Mouse (Mus musculus): ENCODE results near the gene Myof. TPM values are rescaled to one million over a fixed set of nuclear protein-coding genes. Genes with fewer than 3 reads are reported as not detected.

The Myof gene
- polyA plus RNA-seq (2021): 467 TPM

- in situ Hi-C loops (cut with MboI; ENCODE audit: low pct_unique_long_range_greater_than_20kb): loop anchor here (5.0 to 10.0 kb wide), 2 partner anchors 36 to 469 kb away; no protein-coding TSS in a partner anchor
- peak; percentile 46 for ATAC-seq
Observed at GRCm38 (mm10) chr19:38043281-38043981, at the start of gene Myof. Myof (minus strand) TSS chr19:38043577.

GRCm38 (mm10) chr19:38091512-38091985 is 48.2 kb upstream of the Myof start:
- in situ Hi-C loops (cut with MboI; ENCODE audit: low pct_unique_long_range_greater_than_20kb): no loop called here
- no peak for TF ChIP-seq CTCF (IDR thresholded peaks at IDR 0.05)
- CTCF ChIA-PET: no interaction called here
- peaks cover 67% of the 10 kb centered on the region for H3K27me3 ChIP-seq
- no peak for ATAC-seq
- DNase-seq (ENCODE audit: low read depth, low spot score): no peak
- POLR2A ChIA-PET: no interaction called here

More at GRCm38 (mm10) chr19:38043281-38043981, at the start of gene Myof:
- TF ChIP-seq CTCF (IDR thresholded peaks at IDR 0.05): peak; percentile 58
- POLR2A ChIA-PET: interaction anchor here (0.6 to 2.0 kb wide), 5 partner anchors 13 to 134 kb away, joined by 3 to 12 read pairs (median 6); no protein-coding TSS in a partner anchor
- no peak for DNase-seq (ENCODE audit: low read depth, low spot score)
- H3K27me3 ChIP-seq: no peaks in the 10 kb centered on the region
- CTCF ChIA-PET: interaction anchor here (1.3 to 1.9 kb wide), 4 partner anchors 11 to 88 kb away, joined by 3 to 16 read pairs (median 4); partner anchors contain the start of gene Cep55

GRCm38 (mm10) chr19:38089358-38089757 is 46.0 kb upstream of the Myof start:
- in situ Hi-C loops (cut with MboI; ENCODE audit: low pct_unique_long_range_greater_than_20kb): loop anchor here (10.0 kb wide), 1 partner anchor 115 kb away; no protein-coding TSS in a partner anchor
- TF ChIP-seq CTCF (IDR thresholded peaks at IDR 0.05): no peak
- no peak for DNase-seq (ENCODE audit: low read depth, low spot score)
- H3K27me3 ChIP-seq: peaks cover 63% of the 10 kb centered on the region
- ChIA-PET CTCF (no interaction called here), POLR2A (no interaction called here)
- ATAC-seq: no peak

GRCm38 (mm10) chr19:38086948-38087551 is 43.7 kb upstream of the Myof start:
- DNase-seq (ENCODE audit: low read depth, low spot score): no peak
- in situ Hi-C loops (cut with MboI; ENCODE audit: low pct_unique_long_range_greater_than_20kb): loop anchor here (10.0 kb wide), 1 partner anchor 118 kb away; no protein-coding TSS in a partner anchor
- peaks cover 64% of the 10 kb centered on the region for H3K27me3 ChIP-seq
- peak; percentile 80 for ATAC-seq
- TF ChIP-seq CTCF (IDR thresholded peaks at IDR 0.05): peak; percentile 76
- CTCF ChIA-PET: interaction anchor here (0.8 kb wide), 1 partner anchor 167 kb away, joined by 3 read pairs; no protein-coding TSS in a partner anchor
- POLR2A ChIA-PET: no interaction called here

- ATAC-seq (no peak), DNase-seq (ENCODE audit: low read depth, low spot score) (no peak)
- in situ Hi-C loops (cut with MboI; ENCODE audit: low pct_unique_long_range_greater_than_20kb): loop anchor here (10.0 kb wide), 1 partner anchor 119 kb away; no protein-coding TSS in a partner anchor
- no peak for TF ChIP-seq CTCF (IDR thresholded peaks at IDR 0.05)
- CTCF ChIA-PET: no interaction called here
- POLR2A ChIA-PET: no interaction called here
- peaks cover 58% of the 10 kb centered on the region for H3K27me3 ChIP-seq
Observed at GRCm38 (mm10) chr19:38085841-38086240, 42.5 kb upstream of the Myof start.

GRCm38 (mm10) chr19:38082931-38083525 is 39.7 kb upstream of the Myof start:
- ChIA-PET POLR2A (no interaction called here), CTCF (no interaction called here)
- TF ChIP-seq CTCF (IDR thresholded peaks at IDR 0.05): no peak
- peaks cover 37% of the 10 kb centered on the region for H3K27me3 ChIP-seq
- DNase-seq (ENCODE audit: low read depth, low spot score): no peak
- in situ Hi-C loops (cut with MboI; ENCODE audit: low pct_unique_long_range_greater_than_20kb): loop anchor here (10.0 kb wide), 1 partner anchor 122 kb away; no protein-coding TSS in a partner anchor
- ATAC-seq: no peak

- ATAC-seq (no peak), DNase-seq (ENCODE audit: low read depth, low spot score) (no peak)
- POLR2A ChIA-PET: no interaction called here
- in situ Hi-C loops (cut with MboI; ENCODE audit: low pct_unique_long_range_greater_than_20kb): loop anchor here (10.0 kb wide), 1 partner anchor 123 kb away; no protein-coding TSS in a partner anchor
- TF ChIP-seq CTCF (IDR thresholded peaks at IDR 0.05): no peak
- CTCF ChIA-PET: interaction anchor here (1.9 kb wide), 1 partner anchor 12 kb away, joined by 4 read pairs; no protein-coding TSS in a partner anchor
- peaks cover 23% of the 10 kb centered on the region for H3K27me3 ChIP-seq
Observed at GRCm38 (mm10) chr19:38081361-38081760, 38.0 kb upstream of the Myof start.

GRCm38 (mm10) chr19:38077851-38078540 is 34.6 kb upstream of the Myof start:
- ATAC-seq (no peak), DNase-seq (ENCODE audit: low read depth, low spot score) (no peak)
- ChIA-PET POLR2A (no interaction called here), CTCF (interaction anchor here (0.9 kb wide), 1 partner anchor 9 kb away, joined by 3 read pairs; no protein-coding TSS in a partner anchor)
- TF ChIP-seq CTCF (IDR thresholded peaks at IDR 0.05): no peak
- in situ Hi-C loops (cut with MboI; ENCODE audit: low pct_unique_long_range_greater_than_20kb): no loop called here
- peaks cover 2% of the 10 kb centered on the region for H3K27me3 ChIP-seq

GRCm38 (mm10) chr19:38076251-38076650 is 32.9 kb upstream of the Myof start:
- DNase-seq (ENCODE audit: low read depth, low spot score): no peak
- CTCF ChIA-PET: interaction anchor here (1.6 kb wide), 1 partner anchor 276 kb away, joined by 3 read pairs; no protein-coding TSS in a partner anchor
- POLR2A ChIA-PET: no interaction called here
- peak; percentile 53 for TF ChIP-seq CTCF (IDR thresholded peaks at IDR 0.05)
- ATAC-seq: no peak
- in situ Hi-C loops (cut with MboI; ENCODE audit: low pct_unique_long_range_greater_than_20kb): no loop called here
- no peaks in the 10 kb centered on the region for H3K27me3 ChIP-seq

GRCm38 (mm10) chr19:38075051-38075450 is 31.7 kb upstream of the Myof start:
- H3K27me3 ChIP-seq: no peaks in the 10 kb centered on the region
- ChIA-PET CTCF (no interaction called here), POLR2A (no interaction called here)
- DNase-seq (ENCODE audit: low read depth, low spot score) (no peak), ATAC-seq (no peak)
- TF ChIP-seq CTCF (IDR thresholded peaks at IDR 0.05): no peak
- in situ Hi-C loops (cut with MboI; ENCODE audit: low pct_unique_long_range_greater_than_20kb): no loop called here
